Mouse (Mus musculus): ENCODE measurements at regions not wholly inside any gene's neighbourhood (a gene's known extent, or its start where the extent isn't known, plus 50 kb on each side); places are given as distances from the start of the nearest gene placed in this dataset.

GRCm38 (mm10) chr8:17621109-17621508, 1356.9 kb downstream of the Defb40 start:
- no peak for ATAC-seq (replicated peaks; ENCODE audit: low FRiP score)

GRCm38 (mm10) chr8:17618846-17619245, 1359.2 kb downstream of the Defb40 start:
- ATAC-seq (replicated peaks; ENCODE audit: low FRiP score) (no peak), DNase-seq (ENCODE audit: low spot score) (no peak)
- Histone ChIP-seq H3K36me3 (ENCODE audit: control insufficient read depth, insufficient read depth, low read length) (no peaks in the 10 kb centered on the region), H3K4me3 (ENCODE audit: low read depth, low read length) (no peak overlapping the region), H3K4me1 (replicated peaks; ENCODE audit: control insufficient read depth, insufficient read depth, low read length) (no peaks in the 10 kb centered on the region), H3K27me3 (replicated peaks; ENCODE audit: control insufficient read depth, insufficient read depth, low read length) (no peaks in the 10 kb centered on the region), H3K4me2 (no peak overlapping the region), H3K27ac (ENCODE audit: low read depth, low read length) (no peak overlapping the region), H3K9ac (ENCODE audit: low read depth, low read length) (no peak overlapping the region), H3K9me3 (ENCODE audit: control insufficient read depth, low read length) (no peaks in the 10 kb centered on the region)

More at GRCm38 (mm10) chr8:17621109-17621508, 1356.9 kb downstream of the Defb40 start:
- Histone ChIP-seq H3K4me3 (ENCODE audit: low read depth, low read length) (no peak overlapping the region), H3K9me3 (ENCODE audit: control insufficient read depth, low read length) (no peaks in the 10 kb centered on the region), H3K4me1 (replicated peaks; ENCODE audit: control insufficient read depth, insufficient read depth, low read length) (no peaks in the 10 kb centered on the region), H3K9ac (ENCODE audit: low read depth, low read length) (no peak overlapping the region), H3K36me3 (ENCODE audit: control insufficient read depth, insufficient read depth, low read length) (no peaks in the 10 kb centered on the region), H3K27me3 (replicated peaks; ENCODE audit: control insufficient read depth, insufficient read depth, low read length) (no peaks in the 10 kb centered on the region), H3K4me2 (no peak overlapping the region), H3K27ac (ENCODE audit: low read depth, low read length) (no peak overlapping the region)
- WGBS: 41% methylated on average over 1 of the region's 1 CpGs
- DNase-seq (ENCODE audit: low spot score): no peak

GRCm38 (mm10) chr8:17618147-17618546, 1359.9 kb downstream of the Defb40 start:
- Histone ChIP-seq H3K9ac (ENCODE audit: low read depth, low read length) (no peak overlapping the region), H3K9me3 (ENCODE audit: control insufficient read depth, low read length) (no peaks in the 10 kb centered on the region), H3K4me2 (no peak overlapping the region), H3K4me3 (ENCODE audit: low read depth, low read length) (no peak overlapping the region), H3K27me3 (replicated peaks; ENCODE audit: control insufficient read depth, insufficient read depth, low read length) (no peaks in the 10 kb centered on the region), H3K36me3 (ENCODE audit: control insufficient read depth, insufficient read depth, low read length) (no peaks in the 10 kb centered on the region), H3K4me1 (replicated peaks; ENCODE audit: control insufficient read depth, insufficient read depth, low read length) (no peaks in the 10 kb centered on the region), H3K27ac (ENCODE audit: low read depth, low read length) (no peak overlapping the region)
- DNase-seq (ENCODE audit: low spot score): no peak
- ATAC-seq (replicated peaks; ENCODE audit: low FRiP score): no peak

GRCm38 (mm10) chr8:17602861-17603260, 1375.2 kb downstream of the Defb40 start:
- no peaks in the 10 kb centered on the region for H3K27me3 ChIP-seq (replicated peaks; ENCODE audit: control insufficient read depth, insufficient read depth, low read length)
- H3K9me3 ChIP-seq (ENCODE audit: control insufficient read depth, low read length): no peaks in the 10 kb centered on the region
- no peak overlapping the region for H3K4me3 ChIP-seq (ENCODE audit: low read depth, low read length)
- no peaks in the 10 kb centered on the region for H3K36me3 ChIP-seq (ENCODE audit: control insufficient read depth, insufficient read depth, low read length)
- WGBS: 33% methylated on average over 1 of the region's 1 CpGs
- DNase-seq (ENCODE audit: low spot score) (no peak), ATAC-seq (replicated peaks; ENCODE audit: low FRiP score) (no peak)
- H3K4me2 ChIP-seq: no peak overlapping the region
- H3K4me1 ChIP-seq (replicated peaks; ENCODE audit: control insufficient read depth, insufficient read depth, low read length): no peaks in the 10 kb centered on the region
- H3K9ac ChIP-seq (ENCODE audit: low read depth, low read length): no peak overlapping the region
- H3K27ac ChIP-seq (ENCODE audit: low read depth, low read length): no peak overlapping the region

GRCm38 (mm10) chr8:17598736-17599135, 1379.3 kb downstream of the Defb40 start:
- 75% methylated on average over 4 of the region's 4 CpGs for WGBS

GRCm38 (mm10) chr8:17596559-17596958, 1381.5 kb downstream of the Defb40 start:
- Histone ChIP-seq H3K27me3 (replicated peaks; ENCODE audit: control insufficient read depth, insufficient read depth, low read length) (no peaks in the 10 kb centered on the region), H3K9ac (ENCODE audit: low read depth, low read length) (no peak overlapping the region), H3K4me2 (no peak overlapping the region), H3K36me3 (ENCODE audit: control insufficient read depth, insufficient read depth, low read length) (no peaks in the 10 kb centered on the region), H3K4me3 (ENCODE audit: low read depth, low read length) (no peak overlapping the region), H3K27ac (ENCODE audit: low read depth, low read length) (no peak overlapping the region), H3K9me3 (ENCODE audit: control insufficient read depth, low read length) (no peaks in the 10 kb centered on the region), H3K4me1 (replicated peaks; ENCODE audit: control insufficient read depth, insufficient read depth, low read length) (no peaks in the 10 kb centered on the region)
- no peak for ATAC-seq (replicated peaks; ENCODE audit: low FRiP score)
- no peak for DNase-seq (ENCODE audit: low spot score)

More at GRCm38 (mm10) chr8:17598736-17599135, 1379.3 kb downstream of the Defb40 start:
- no peak for DNase-seq (ENCODE audit: low spot score)
- no peak for ATAC-seq (replicated peaks; ENCODE audit: low FRiP score)
- H3K4me2 ChIP-seq: no peak overlapping the region
- no peaks in the 10 kb centered on the region for H3K27me3 ChIP-seq (replicated peaks; ENCODE audit: control insufficient read depth, insufficient read depth, low read length)
- no peak overlapping the region for H3K4me3 ChIP-seq (ENCODE audit: low read depth, low read length)
- no peak overlapping the region for H3K27ac ChIP-seq (ENCODE audit: low read depth, low read length)
- H3K36me3 ChIP-seq (ENCODE audit: control insufficient read depth, insufficient read depth, low read length): no peaks in the 10 kb centered on the region
- H3K9ac ChIP-seq (ENCODE audit: low read depth, low read length): no peak overlapping the region
- no peaks in the 10 kb centered on the region for H3K9me3 ChIP-seq (ENCODE audit: control insufficient read depth, low read length)
- no peaks in the 10 kb centered on the region for H3K4me1 ChIP-seq (replicated peaks; ENCODE audit: control insufficient read depth, insufficient read depth, low read length)

GRCm38 (mm10) chr8:17594607-17595006, 1383.4 kb downstream of the Defb40 start:
- H3K9ac ChIP-seq (ENCODE audit: low read depth, low read length): no peak overlapping the region
- DNase-seq (ENCODE audit: low spot score) (no peak), ATAC-seq (replicated peaks; ENCODE audit: low FRiP score) (no peak)
- no peak overlapping the region for H3K27ac ChIP-seq (ENCODE audit: low read depth, low read length)
- H3K27me3 ChIP-seq (replicated peaks; ENCODE audit: control insufficient read depth, insufficient read depth, low read length): no peaks in the 10 kb centered on the region
- WGBS: 31% methylated on average over 1 of the region's 1 CpGs
- no peaks in the 10 kb centered on the region for H3K36me3 ChIP-seq (ENCODE audit: control insufficient read depth, insufficient read depth, low read length)
- H3K4me2 ChIP-seq: no peak overlapping the region
- no peak overlapping the region for H3K4me3 ChIP-seq (ENCODE audit: low read depth, low read length)
- no peaks in the 10 kb centered on the region for H3K4me1 ChIP-seq (replicated peaks; ENCODE audit: control insufficient read depth, insufficient read depth, low read length)
- no peaks in the 10 kb centered on the region for H3K9me3 ChIP-seq (ENCODE audit: control insufficient read depth, low read length)

- Histone ChIP-seq H3K4me1 (replicated peaks; ENCODE audit: control insufficient read depth, insufficient read depth, low read length) (no peaks in the 10 kb centered on the region), H3K27me3 (replicated peaks; ENCODE audit: control insufficient read depth, insufficient read depth, low read length) (no peaks in the 10 kb centered on the region), H3K9me3 (ENCODE audit: control insufficient read depth, low read length) (no peaks in the 10 kb centered on the region), H3K36me3 (ENCODE audit: control insufficient read depth, insufficient read depth, low read length) (no peaks in the 10 kb centered on the region), H3K27ac (ENCODE audit: low read depth, low read length) (no peak overlapping the region), H3K9ac (ENCODE audit: low read depth, low read length) (no peak overlapping the region), H3K4me3 (ENCODE audit: low read depth, low read length) (no peak overlapping the region), H3K4me2 (no peak overlapping the region)
- DNase-seq (ENCODE audit: low spot score) (no peak), ATAC-seq (replicated peaks; ENCODE audit: low FRiP score) (no peak)
- WGBS: 68% methylated on average over 3 of the region's 3 CpGs
Measured at GRCm38 (mm10) chr8:17590135-17590534, 1387.9 kb downstream of the Defb40 start.

GRCm38 (mm10) chr8:17588189-17588588, 1389.9 kb downstream of the Defb40 start:
- no peak overlapping the region for H3K9ac ChIP-seq (ENCODE audit: low read depth, low read length)
- no peak for DNase-seq (ENCODE audit: low spot score)
- no peak overlapping the region for H3K4me2 ChIP-seq
- H3K27ac ChIP-seq (ENCODE audit: low read depth, low read length): no peak overlapping the region
- no peaks in the 10 kb centered on the region for H3K9me3 ChIP-seq (ENCODE audit: control insufficient read depth, low read length)
- H3K36me3 ChIP-seq (ENCODE audit: control insufficient read depth, insufficient read depth, low read length): no peaks in the 10 kb centered on the region
- H3K4me1 ChIP-seq (replicated peaks; ENCODE audit: control insufficient read depth, insufficient read depth, low read length): no peaks in the 10 kb centered on the region
- ATAC-seq (replicated peaks; ENCODE audit: low FRiP score): no peak
- H3K27me3 ChIP-seq (replicated peaks; ENCODE audit: control insufficient read depth, insufficient read depth, low read length): no peaks in the 10 kb centered on the region
- H3K4me3 ChIP-seq (ENCODE audit: low read depth, low read length): no peak overlapping the region

Measured in liver, embryonic 11.5 days (tissue).